Mouse (Mus musculus) erythroblast, embryonic 14.5 days (primary cell): ENCODE results near the gene Arfip1. TPM values are rescaled to one million over a fixed set of nuclear protein-coding genes. Genes with fewer than 3 reads are reported as not detected.

Experiments used
- H3K27me3 ChIP-seq: 2 replicates; pipeline ENCODE4 v1.6.1; 2012; ENCODE audit warnings: inconsistent platforms; ENCODE audit not compliant: control insufficient read depth
- H3K36me3 ChIP-seq: 2 replicates; pipeline ENCODE4 v1.6.1; 2012; ENCODE audit warnings: mild to moderate bottlenecking, inconsistent platforms; ENCODE audit not compliant: control insufficient read depth
- H3K4me1 ChIP-seq: 2 replicates; pipeline ENCODE4 v1.6.1; 2012; ENCODE audit warnings: inconsistent platforms; ENCODE audit not compliant: control insufficient read depth
- H3K4me3 ChIP-seq: replicated peaks from 2 replicates; pipeline ENCODE3; 2012; ENCODE audit warnings: moderate library complexity, mild to moderate bottlenecking, inconsistent platforms
- H3K9me3 ChIP-seq: 2 replicates; pipeline ENCODE4 v1.6.1; 2012; ENCODE audit warnings: low read length, inconsistent platforms, mixed read lengths; ENCODE audit not compliant: control insufficient read depth
- GATA1 ChIP-seq: IDR thresholded peaks from 2 replicates; pipeline ENCODE4 v1.6.1; 2012; ENCODE audit warnings: low read length, inconsistent platforms, mixed read lengths
- TAL1 ChIP-seq: IDR thresholded peaks from 3 replicates; pipeline ENCODE4 v1.6.1; 2012; ENCODE audit warnings: low read length, inconsistent platforms, mixed read lengths
- polyA plus RNA-seq: library from polyadenylated mRNA; stranded (reverse); fragments of >175 nt; gene quantifications from 2 replicates; pipeline ENCODE4 v1.2.3, GENCODE M21; 2012

Arfip1 gene
- polyA plus RNA-seq, 1 experiment = 0.10 TPM

GRCm38 (mm10) chr3:84472527-84472926 lies 109.9 kb downstream of the Arfip1 start:
- Histone ChIP-seq H3K27me3 (no peaks in the 10 kb centered on the region; the same call in 1 of the 2 replicates), H3K4me1 (peaks cover 97% of the 10 kb centered on the region), H3K4me3 (peak overlapping the region; percentile 58), H3K36me3 (peaks cover 100% of the 10 kb centered on the region), H3K9me3 (peaks cover 7% of the 10 kb centered on the region)
- TF ChIP-seq GATA1 = no peak

- no peaks in the 10 kb centered on the region; the same call in 1 of the 2 replicates for H3K27me3 ChIP-seq
Observed at GRCm38 (mm10) chr3:84471146-84471545, 111.3 kb downstream of the Arfip1 start.

GRCm38 (mm10) chr3:84468111-84468453 lies 114.3 kb downstream of the Arfip1 start:
- Histone ChIP-seq H3K27me3 (no peaks in the 10 kb centered on the region; the same call in 1 of the 2 replicates), H3K9me3 (peaks cover 7% of the 10 kb centered on the region), H3K4me3 (peak overlapping the region; percentile 43), H3K36me3 (peaks cover 96% of the 10 kb centered on the region), H3K4me1 (peaks cover 83% of the 10 kb centered on the region)
- TF ChIP-seq GATA1 (peak; percentile 35; the same call in 1 of the 2 replicates), TAL1 (no peak)

More at GRCm38 (mm10) chr3:84471146-84471545, 111.3 kb downstream of the Arfip1 start:
- H3K36me3 ChIP-seq = peaks cover 97% of the 10 kb centered on the region
- peaks cover 95% of the 10 kb centered on the region for H3K4me1 ChIP-seq
- peaks cover 7% of the 10 kb centered on the region for H3K9me3 ChIP-seq
- TF ChIP-seq TAL1 (peak; percentile 82), GATA1 (peak; percentile 92)
- H3K4me3 ChIP-seq = peak overlapping the region; percentile 58

GRCm38 (mm10) chr3:84467419-84468110 lies 114.9 kb downstream of the Arfip1 start:
- Histone ChIP-seq H3K4me3 (peak overlapping the region; percentile 43), H3K36me3 (peaks cover 96% of the 10 kb centered on the region)

GRCm38 (mm10) chr3:84465822-84466500 lies 116.5 kb downstream of the Arfip1 start:
- Histone ChIP-seq H3K27me3 (no peaks in the 10 kb centered on the region; the same call in 1 of the 2 replicates), H3K9me3 (peaks cover 7% of the 10 kb centered on the region), H3K4me3 (no peak overlapping the region), H3K4me1 (peaks cover 82% of the 10 kb centered on the region), H3K36me3 (peaks cover 96% of the 10 kb centered on the region)
- TF ChIP-seq TAL1 (no peak), GATA1 (no peak)

More at GRCm38 (mm10) chr3:84467419-84468110, 114.9 kb downstream of the Arfip1 start:
- TF ChIP-seq GATA1 (no peak), TAL1 (no peak)
- peaks cover 82% of the 10 kb centered on the region for H3K4me1 ChIP-seq
- peaks cover 7% of the 10 kb centered on the region for H3K9me3 ChIP-seq
- no peaks in the 10 kb centered on the region; the same call in 1 of the 2 replicates for H3K27me3 ChIP-seq

GRCm38 (mm10) chr3:84461687-84462086 lies 120.7 kb downstream of the Arfip1 start:
- Histone ChIP-seq H3K27me3 (no peaks in the 10 kb centered on the region), H3K9me3 (no peaks in the 10 kb centered on the region), H3K4me3 (no peak overlapping the region), H3K36me3 (peaks cover 96% of the 10 kb centered on the region), H3K4me1 (peaks cover 80% of the 10 kb centered on the region)
- TF ChIP-seq GATA1 (no peak), TAL1 (no peak)

- no peaks in the 10 kb centered on the region for H3K9me3 ChIP-seq
- no peaks in the 10 kb centered on the region for H3K27me3 ChIP-seq
- H3K36me3 ChIP-seq = peaks cover 98% of the 10 kb centered on the region
- H3K4me3 ChIP-seq = peak overlapping the region; percentile 38
- TF ChIP-seq GATA1 = peak; percentile 66
- no peak for TF ChIP-seq TAL1
- peaks cover 85% of the 10 kb centered on the region for H3K4me1 ChIP-seq
Observed at GRCm38 (mm10) chr3:84460952-84461351, 121.5 kb downstream of the Arfip1 start.

GRCm38 (mm10) chr3:84460499-84460898 lies 121.9 kb downstream of the Arfip1 start:
- TF ChIP-seq GATA1 = no peak
- no peak for TF ChIP-seq TAL1
- Histone ChIP-seq H3K9me3 (no peaks in the 10 kb centered on the region), H3K4me1 (peaks cover 86% of the 10 kb centered on the region), H3K27me3 (no peaks in the 10 kb centered on the region), H3K36me3 (peaks cover 98% of the 10 kb centered on the region), H3K4me3 (peak overlapping the region; percentile 38)

GRCm38 (mm10) chr3:84455733-84456417 lies 126.5 kb downstream of the Arfip1 start:
- Histone ChIP-seq H3K27me3 (no peaks in the 10 kb centered on the region; the same call in 1 of the 2 replicates), H3K4me1 (peaks cover 76% of the 10 kb centered on the region), H3K36me3 (peaks cover 100% of the 10 kb centered on the region), H3K4me3 (peak overlapping the region; percentile 57), H3K9me3 (no peaks in the 10 kb centered on the region)
- TF ChIP-seq TAL1 (peak; percentile 75), GATA1 (peak; percentile 93)
